Mouse (Mus musculus) spleen, postnatal 36 days (tissue): ENCODE measurements around the gene Tff2.

Experiments used
- DNase-seq, 2 experiments: peaks; one replicate each; pipeline ENCODE4 v3.0.0; 2022; ENCODE audit warnings: low spot score in 2 of 2, mixed read lengths in 1 of 2

Gene Tff2

GRCm38 (mm10) chr17:31136291-31136690, 7.8 kb downstream of the Tff2 start:
- DNase-seq: no peak

GRCm38 (mm10) chr17:31134913-31135312, 9.2 kb downstream of the Tff2 start:
- DNase-seq: no peak

- DNase-seq: no peak
These were observed 10.3 kb downstream of the Tff2 start for GRCm38 (mm10) chr17:31133776-31134175.

GRCm38 (mm10) chr17:31131269-31131821, 12.7 kb downstream of the Tff2 start:
- DNase-seq: no peak

- no peak for DNase-seq
These were observed 14.6 kb downstream of the Tff2 start, which contains the start of gene Tff3 for GRCm38 (mm10) chr17:31129452-31129851. Gene Tff3, minus strand, starts transcription at chr17:31129646.

GRCm38 (mm10) chr17:31128708-31129318, 15.3 kb downstream of the Tff2 start:
- DNase-seq: no peak

GRCm38 (mm10) chr17:31125548-31126266, 18.4 kb downstream of the Tff2 start:
- DNase-seq: no peak

- peak; percentile 22 to 30 for DNase-seq
These were observed 22.1 kb downstream of the Tff2 start for GRCm38 (mm10) chr17:31121975-31122374.

- DNase-seq: peak; percentile 61 to 65
These were observed 24.7 kb downstream of the Tff2 start for GRCm38 (mm10) chr17:31119429-31119828.

- DNase-seq: no peak
These were observed 26.1 kb downstream of the Tff2 start for GRCm38 (mm10) chr17:31117946-31118345.

GRCm38 (mm10) chr17:31116063-31116462, 28.0 kb downstream of the Tff2 start:
- no peak for DNase-seq

- no peak for DNase-seq
These were observed 30.8 kb downstream of the Tff2 start for GRCm38 (mm10) chr17:31113191-31113856.

GRCm38 (mm10) chr17:31108388-31108787, 35.7 kb downstream of the Tff2 start:
- DNase-seq: no peak

- DNase-seq: no peak
These were observed 40.3 kb downstream of the Tff2 start for GRCm38 (mm10) chr17:31103823-31104222.

GRCm38 (mm10) chr17:31103007-31103570, 41.0 kb downstream of the Tff2 start:
- DNase-seq: no peak

GRCm38 (mm10) chr17:31098788-31099187, 45.3 kb downstream of the Tff2 start:
- no peak for DNase-seq

GRCm38 (mm10) chr17:31096893-31097292, 47.2 kb downstream of the Tff2 start:
- no peak for DNase-seq

GRCm38 (mm10) chr17:31095570-31095969, 48.5 kb downstream of the Tff2 start:
- DNase-seq: no peak

GRCm38 (mm10) chr17:31094781-31095180, 49.3 kb downstream of the Tff2 start:
- DNase-seq: no peak
